Mouse (Mus musculus) E14TG2a.4 (cell line): ENCODE results near the gene Bud13.

Experiments used
- H3K27me3 ChIP-seq: 2 replicates; pipeline ENCODE4 v1.6.1; 2014; ENCODE audit warnings: low read length, control low read depth; ENCODE audit not compliant: insufficient read depth
- H3K36me3 ChIP-seq: 2 replicates; pipeline ENCODE4 v1.6.1; 2014; ENCODE audit warnings: low read length, control low read depth; ENCODE audit not compliant: insufficient read depth
- H3K4me1 ChIP-seq: replicated peaks from 2 replicates; pipeline ENCODE4 v1.6.1; 2014; ENCODE audit warnings: low read depth, low read length, control low read depth
- H3K4me3 ChIP-seq: replicated peaks from 2 replicates; pipeline ENCODE4 v1.5.1; 2014; ENCODE audit warnings: mild to moderate bottlenecking, low read length
- H3K9me3 ChIP-seq: 2 replicates; pipeline ENCODE4 v1.6.1; 2014; ENCODE audit warnings: low read length, control low read depth
- CTCF ChIP-seq: conservative IDR thresholded peaks from 2 replicates; pipeline ENCODE4 v1.5.1; 2014; ENCODE audit warnings: low read length
- NANOG ChIP-seq: IDR thresholded peaks from 2 replicates; pipeline ENCODE4 v1.6.1; 2014; ENCODE audit warnings: borderline replicate concordance, low read length, mixed read lengths
- POU5F1 ChIP-seq: IDR thresholded peaks from 2 replicates; pipeline ENCODE4 v1.6.1; 2014; ENCODE audit warnings: low read length, borderline replicate concordance

Bud13 gene

GRCm38 (mm10) chr9:46337331-46337730 is 54.5 kb downstream of the Bud13 start:
- no peaks in the 10 kb centered on the region for H3K9me3 ChIP-seq

GRCm38 (mm10) chr9:46337852-46338291 is 55.1 kb downstream of the Bud13 start:
- H3K27me3 ChIP-seq = peaks cover 23% of the 10 kb centered on the region

More at GRCm38 (mm10) chr9:46337331-46337730, 54.5 kb downstream of the Bud13 start:
- H3K4me3 ChIP-seq = 0 out of 2 replicates have a peak overlapping the region, but pooled peaks have one; percentile 4
- peaks cover 58% of the 10 kb centered on the region for H3K4me1 ChIP-seq
- H3K27me3 ChIP-seq = peaks cover 26% of the 10 kb centered on the region
- no peaks in the 10 kb centered on the region for H3K36me3 ChIP-seq
- no peak for TF ChIP-seq CTCF
- no peak for TF ChIP-seq NANOG
- TF ChIP-seq POU5F1 = no peak

GRCm38 (mm10) chr9:46338384-46338783 is 55.6 kb downstream of the Bud13 start:
- H3K4me3 ChIP-seq = peak overlapping the region; percentile 43; the same call in 1 of the 2 replicates
- H3K9me3 ChIP-seq = no peaks in the 10 kb centered on the region
- TF ChIP-seq CTCF = no peak
- no peak for TF ChIP-seq POU5F1
- no peak for TF ChIP-seq NANOG
- peaks cover 58% of the 10 kb centered on the region for H3K4me1 ChIP-seq
- H3K36me3 ChIP-seq = no peaks in the 10 kb centered on the region
- peaks cover 19% of the 10 kb centered on the region for H3K27me3 ChIP-seq

More at GRCm38 (mm10) chr9:46337852-46338291, 55.1 kb downstream of the Bud13 start:
- Histone ChIP-seq H3K36me3 (no peaks in the 10 kb centered on the region), H3K4me1 (peaks cover 58% of the 10 kb centered on the region), H3K4me3 (no peak overlapping the region), H3K9me3 (no peaks in the 10 kb centered on the region)
- TF ChIP-seq NANOG (no peak), POU5F1 (no peak), CTCF (no peak)

- TF ChIP-seq POU5F1 (no peak), NANOG (no peak), CTCF (no peak)
- Histone ChIP-seq H3K27me3 (peaks cover 16% of the 10 kb centered on the region), H3K9me3 (no peaks in the 10 kb centered on the region), H3K36me3 (no peaks in the 10 kb centered on the region), H3K4me3 (no peak overlapping the region), H3K4me1 (peaks cover 55% of the 10 kb centered on the region)
Observed at GRCm38 (mm10) chr9:46339051-46339652, 56.3 kb downstream of the Bud13 start.

GRCm38 (mm10) chr9:46345887-46346665 is 63.3 kb downstream of the Bud13 start:
- TF ChIP-seq POU5F1 = no peak
- TF ChIP-seq CTCF = no peak
- TF ChIP-seq NANOG = no peak
- H3K4me1 ChIP-seq = peaks cover 16% of the 10 kb centered on the region
- no peaks in the 10 kb centered on the region for H3K36me3 ChIP-seq
- H3K9me3 ChIP-seq = no peaks in the 10 kb centered on the region
- H3K4me3 ChIP-seq = no peak overlapping the region
- peaks cover 7% of the 10 kb centered on the region for H3K27me3 ChIP-seq
